Mouse (Mus musculus) midbrain, embryonic 14.5 days (tissue): Measurements from ENCODE around the gene 1110017D15Rik. TPM values are rescaled to one million over a fixed set of nuclear protein-coding genes. Genes with fewer than 3 reads are reported as not detected.

Experiments used
- ATAC-seq: fragments of 200-750 bp; cut with Nextera tagmentation; 2 replicates; pipeline ENCODE4 v1.8.0; 2017; ENCODE audit warnings: moderate number of reproducible peaks, moderate library complexity; ENCODE audit not compliant: low FRiP score, low TSS enrichment
- DNase-seq: peaks from one replicate; pipeline ENCODE4 v3.0.0-alpha.2; 2015
- H3K27ac ChIP-seq: fragments of 300-500 bp; sonication (generic); replicated peaks from 2 replicates; pipeline ENCODE4 v1.5.1; 2014; ENCODE audit warnings: mild to moderate bottlenecking, low read depth, low read length, moderate library complexity
- H3K27me3 ChIP-seq: fragments of 300-500 bp; sonication (generic); 2 replicates; pipeline ENCODE4 v1.6.1; 2014; ENCODE audit warnings: low read length, control low read depth, mixed read lengths; ENCODE audit not compliant: control insufficient read depth, insufficient read depth
- H3K36me3 ChIP-seq: fragments of 300-500 bp; sonication (generic); 2 replicates; pipeline ENCODE4 v1.6.1; 2014; ENCODE audit warnings: low read length, control low read depth; ENCODE audit not compliant: control insufficient read depth, insufficient read depth
- H3K4me1 ChIP-seq: fragments of 300-500 bp; sonication (generic); 2 replicates; pipeline ENCODE4 v1.6.1; 2014; ENCODE audit warnings: mild to moderate bottlenecking, antibody characterized with exemption, low read length, control low read depth; ENCODE audit not compliant: control insufficient read depth, insufficient read depth
- H3K4me2 ChIP-seq: fragments of 300-500 bp; sonication (generic); 2 replicates; pipeline ENCODE4 v1.6.1; 2014; ENCODE audit warnings: mild to moderate bottlenecking, low read length, moderate library complexity
- H3K4me3 ChIP-seq: fragments of 300-500 bp; sonication (generic); replicated peaks from 2 replicates; pipeline ENCODE4 v1.5.1; 2014; ENCODE audit warnings: low read depth, low read length
- H3K9ac ChIP-seq: fragments of 300-500 bp; sonication (generic); replicated peaks from 2 replicates; pipeline ENCODE4 v1.6.1; 2014; ENCODE audit warnings: mild to moderate bottlenecking, low read length, moderate library complexity
- H3K9me3 ChIP-seq: fragments of 300-500 bp; sonication (generic); 2 replicates; pipeline ENCODE4 v1.6.1; 2016; ENCODE audit warnings: low read length, control low read depth, mixed read lengths; ENCODE audit not compliant: control insufficient read depth
- WGBS: fragments of 180-500 bp; shearing (Covaris S2); extraction: QIAGEN DNeasy Blood & Tissue Kit; methylation state at CpG from one replicate; pipeline ENCODE4 v1.1.7; 2014; 5-methylcytosine and 5-hydroxymethylcytosine counted together
- polyA plus RNA-seq: library from polyadenylated mRNA; unstranded; fragments of >200 nt; fragmentation: Nextera tagmentation; extraction: Ambion mirVana; gene quantifications from 2 replicates; pipeline ENCODE4 v1.2.1, GENCODE M21; 2014

The 1110017D15Rik gene
- polyA plus RNA-seq, 1 experiment from 2014 or later, result 13.2 TPM

DNA sequence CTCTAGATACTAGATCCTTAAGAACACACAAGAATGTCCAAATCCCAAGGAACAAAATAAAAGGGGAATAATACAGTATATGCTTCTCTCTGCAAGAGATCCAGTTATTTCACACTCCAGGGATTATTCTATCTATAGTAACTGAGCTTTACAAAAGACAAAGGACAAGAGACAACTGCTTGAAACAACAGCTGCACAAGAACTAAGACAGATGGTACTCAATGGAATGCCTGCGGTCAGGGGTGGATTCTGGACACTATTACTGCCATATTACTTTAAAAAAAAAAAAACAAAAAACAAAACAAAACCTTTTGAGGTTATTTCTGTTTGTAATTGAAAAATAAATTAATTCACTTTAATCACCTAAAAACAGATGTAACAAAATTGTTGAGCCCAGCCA is 56.4 kb downstream of the 1110017D15Rik start:
- 93% methylated on average over 1 of the region's 1 CpGs for WGBS
- DNase-seq (no peak), ATAC-seq (no peak)
- no peak overlapping the region for H3K27ac ChIP-seq
- H3K4me2 ChIP-seq, result no peak overlapping the region
- H3K9ac ChIP-seq, result no peak overlapping the region
- H3K9me3 ChIP-seq, result no peaks in the 10 kb centered on the region
- H3K4me1 ChIP-seq, result peaks cover 5% of the 10 kb centered on the region; the same call in 1 of the 2 replicates
- H3K4me3 ChIP-seq, result no peak overlapping the region
- no peaks in the 10 kb centered on the region for H3K36me3 ChIP-seq
- no peaks in the 10 kb centered on the region for H3K27me3 ChIP-seq

Other genes with a start within 250 kb of the 1110017D15Rik start
- 41.9 and 56.2 TPM in 2 replicates for gene Ubap2, start 242.2 kb downstream of the 1110017D15Rik start, polyA plus RNA-seq
- gene Dcaf12, start 202.4 kb downstream of the 1110017D15Rik start, polyA plus RNA-seq, result 63.6 and 66.6 TPM in 2 replicates
- 58.4 and 77.2 TPM in 2 replicates for gene Ubap1, start 168.3 kb downstream of the 1110017D15Rik start, polyA plus RNA-seq
- 3.3 and 3.7 TPM in 2 replicates for gene Kif24, start 52.4 kb downstream of the 1110017D15Rik start, polyA plus RNA-seq
- 68.4 and 79.9 TPM in 2 replicates for gene Nudt2, start 52.2 kb downstream of the 1110017D15Rik start, polyA plus RNA-seq
- 7.2 and 8.0 TPM in 2 replicates for gene AI464131, start 14.3 kb downstream of the 1110017D15Rik start, polyA plus RNA-seq
- 19.9 and 22.3 TPM in 2 replicates for gene Fam219a, start 52.2 kb upstream of the 1110017D15Rik start, polyA plus RNA-seq
- 2.0 and 2.8 TPM in 2 replicates for gene Dnaic1, start 52.4 kb upstream of the 1110017D15Rik start, polyA plus RNA-seq
- gene Enho, start 123.0 kb upstream of the 1110017D15Rik start, polyA plus RNA-seq, result 121 and 154 TPM in 2 replicates
- gene Cntfr, start 179.8 kb upstream of the 1110017D15Rik start, polyA plus RNA-seq, result 23.9 and 46.8 TPM in 2 replicates
- 28.1 and 32.1 TPM in 2 replicates for gene Il11ra1, start 182.7 kb upstream of the 1110017D15Rik start, polyA plus RNA-seq
- gene Rpp25l, start 196.2 kb upstream of the 1110017D15Rik start, polyA plus RNA-seq, result 62.2 and 64.1 TPM in 2 replicates
- gene Dctn3, start 205.8 kb upstream of the 1110017D15Rik start, polyA plus RNA-seq, result 249 and 299 TPM in 2 replicates
- gene Arid3c, start 213.8 kb upstream of the 1110017D15Rik start, polyA plus RNA-seq, result 0.47 and 0.70 TPM in 2 replicates
- gene Galt, start 237.9 kb upstream of the 1110017D15Rik start, polyA plus RNA-seq, result 38.8 and 51.5 TPM in 2 replicates
- 52.7 and 55.4 TPM in 2 replicates for gene Sigmar1, start 238.8 kb upstream of the 1110017D15Rik start, polyA plus RNA-seq